In the genomic region with DNA sequence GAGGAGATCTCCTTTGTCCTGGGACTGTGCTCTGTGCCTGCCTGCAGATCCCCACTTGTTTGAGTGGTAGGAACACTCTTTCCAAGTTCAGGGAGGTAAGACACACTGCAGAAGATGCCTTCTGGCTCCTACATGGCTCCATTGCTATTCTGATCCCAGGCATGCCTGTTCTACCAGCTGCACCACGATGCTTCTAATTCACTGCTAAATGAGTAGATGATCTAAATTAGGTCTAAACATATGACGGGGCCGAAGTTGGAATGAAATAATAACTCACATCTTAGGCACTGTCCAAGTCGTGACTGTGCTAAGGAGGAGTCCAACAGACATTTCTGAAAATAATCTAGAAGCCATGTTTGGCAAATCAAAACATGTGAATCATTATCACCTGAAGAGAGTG, we compare ENCODE assay signal across 10 mouse cellular contexts.
"Had no signal": no experiment of that assay in that cellular context is flagged by ENCODE, and none has a peak within 500 bp of the region (broad histone marks: within the 10 kb centered on the region; RNA-seq: fewer than 3 reads in every experiment).

No protein-coding gene starts in this region.

- ATAC-seq: midbrain, embryonic 16.5 days had no signal

- DNase-seq: kidney, adult 11 months; kidney, adult 9 months; kidney, postnatal 36 days; layer of hippocampus, postnatal 36 days; left cerebral cortex, postnatal 4 days; lung, adult 18-20 months; retina, postnatal 1 day; thymus, adult 18-20 months; thymus, postnatal 14 days had no signal
